Mouse (Mus musculus): ENCODE measurements around the gene Mettl18.
A peak's percentile ranks its signal among the peaks of the same experiment; 100 is the strongest.
"Not testable (repeated sequence)": the region's sequence is repeated elsewhere in the genome, so short reads cannot be mapped to it uniquely, and the experiment has no call there.

Gene Mettl18

DNA sequence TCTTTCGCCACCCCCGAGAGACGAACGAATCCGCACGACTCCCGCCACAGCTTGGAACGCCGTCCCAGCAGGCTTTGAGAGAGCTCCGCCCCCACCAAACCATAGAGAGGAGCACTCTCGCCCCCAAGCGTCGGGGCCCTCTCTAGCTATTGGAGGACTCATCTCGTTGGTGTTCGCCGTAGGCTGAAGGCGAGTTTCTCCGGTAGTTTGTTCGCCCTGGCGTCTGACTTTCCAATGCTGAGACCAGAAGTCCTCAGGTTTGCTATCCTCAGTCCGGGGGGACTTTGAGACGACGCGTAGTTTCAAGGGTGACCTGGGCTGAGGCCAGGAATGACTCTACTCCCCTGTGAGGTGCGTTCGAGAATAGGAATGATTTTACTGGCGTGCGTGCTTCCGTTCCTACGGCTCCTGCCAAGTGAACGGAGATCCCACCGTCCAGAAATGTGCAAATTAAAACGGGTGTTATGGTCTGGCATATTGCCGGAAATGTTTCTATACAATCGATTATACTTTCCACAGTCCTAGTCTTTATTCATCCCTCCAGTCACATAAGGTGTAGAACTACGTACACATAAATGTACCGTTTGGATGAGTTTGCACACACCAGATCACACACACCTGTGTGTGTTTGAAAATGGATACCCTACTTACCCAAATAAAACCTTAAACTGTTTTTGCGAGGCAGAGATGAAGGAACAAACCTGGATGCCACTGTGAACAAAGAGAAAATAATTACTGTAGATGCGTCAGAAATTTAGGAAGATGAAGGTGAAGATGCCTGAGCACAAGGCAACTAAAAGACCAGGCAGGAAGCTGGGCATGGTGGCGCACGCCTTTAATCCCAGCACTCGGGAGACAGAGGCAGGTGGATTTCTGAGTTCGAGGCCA lies at the start of gene Mettl18, which contains the start of gene BC055324:
TSS of gene Mettl18 (plus strand) at position 169 of the 888 bp plus-strand sequence.
TSS of gene BC055324 (minus strand) at position 76 of the 888 bp plus-strand sequence.
- DNase-seq, result peak; percentile 85

DNA sequence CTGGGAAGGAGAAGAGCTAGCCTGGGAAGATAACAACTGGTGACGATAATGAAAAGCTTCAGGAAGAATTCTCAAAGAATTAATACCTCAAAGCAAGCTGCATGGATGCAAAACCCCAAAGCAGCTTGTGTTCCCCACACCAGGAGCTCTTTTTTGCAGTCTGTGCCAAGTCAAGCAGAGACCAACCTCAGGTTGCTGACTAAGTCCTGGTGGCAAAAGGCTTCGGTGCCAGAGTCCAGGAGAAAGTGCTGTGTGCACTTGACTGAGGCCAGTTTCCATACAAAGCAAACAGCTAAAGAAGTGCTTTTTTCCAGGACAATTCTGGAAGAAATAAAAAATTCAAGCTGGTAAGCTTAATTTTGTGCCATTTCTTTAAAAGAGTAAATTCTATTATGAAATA lies 41.3 kb upstream of the Mettl18 start:
- DNase-seq, result no peak

DNA sequence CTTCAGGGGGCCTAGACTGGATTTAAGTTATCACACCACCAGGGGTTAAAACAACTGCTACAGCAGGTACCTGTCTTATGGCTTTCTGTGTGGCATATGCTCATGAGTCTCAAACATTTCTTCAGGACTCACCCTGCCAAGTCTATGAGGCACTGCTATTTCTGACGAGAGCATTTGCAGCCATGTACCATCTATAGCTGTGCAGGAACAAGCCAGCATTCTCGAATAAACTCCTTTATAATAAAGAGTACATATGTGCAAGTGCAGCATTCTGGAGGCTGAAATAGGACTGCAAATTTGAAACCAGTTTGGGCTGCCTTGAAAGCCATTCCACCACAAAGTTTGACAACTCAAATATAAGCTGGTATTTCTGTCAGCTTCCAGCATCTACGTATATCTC lies 36.7 kb upstream of the Mettl18 start:
- DNase-seq, result no peak

DNA sequence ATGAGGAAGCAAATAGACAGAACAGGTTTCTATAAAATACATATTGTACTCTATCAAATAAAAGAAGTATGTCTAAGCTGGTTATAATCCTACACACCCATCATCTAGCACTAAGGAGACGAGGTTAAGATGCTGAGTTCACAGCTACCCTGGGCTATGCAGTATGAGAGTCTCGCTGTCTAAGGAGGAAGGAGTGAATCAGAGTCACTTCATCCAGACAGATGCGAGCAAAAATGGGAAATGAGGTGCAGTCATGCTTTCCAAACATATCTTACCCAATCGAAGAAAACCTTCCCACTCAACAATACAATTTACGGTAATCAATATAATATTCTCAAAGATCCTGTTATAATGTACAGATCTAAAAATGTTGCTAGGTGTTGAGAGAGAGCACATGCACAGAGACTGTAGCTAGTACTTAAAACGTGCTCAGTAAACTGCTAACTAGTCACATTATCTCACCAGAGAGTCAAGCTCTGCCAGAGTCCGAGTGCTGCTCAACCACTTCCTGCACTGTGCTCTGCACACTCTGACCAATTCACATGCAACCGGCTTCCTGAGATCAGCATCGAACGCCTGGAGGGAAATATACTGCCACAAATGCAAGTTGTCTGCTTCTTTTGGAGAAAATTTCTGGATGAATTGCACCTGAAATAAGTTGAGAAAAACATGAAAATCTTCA lies 30.5 kb upstream of the Mettl18 start:
- no peak for DNase-seq

DNA sequence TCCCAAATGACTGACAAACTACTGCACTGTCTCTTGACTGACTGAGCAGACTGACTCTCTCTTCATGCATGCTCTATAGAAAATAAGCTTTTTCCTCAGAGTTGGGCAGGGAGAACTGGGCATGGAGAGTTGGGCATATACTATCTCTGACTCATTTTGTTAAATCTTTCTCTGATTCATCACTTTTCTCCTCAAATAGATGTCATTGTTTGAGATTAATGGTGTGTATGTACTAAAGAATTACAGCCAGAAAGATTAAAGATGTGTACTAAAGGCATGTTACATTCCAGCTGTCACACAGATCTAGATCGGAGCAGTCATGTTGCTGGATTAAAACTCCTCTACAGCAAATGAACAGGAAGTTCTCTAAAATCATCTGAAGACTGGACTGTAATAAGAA lies 20.2 kb upstream of the Mettl18 start:
- no peak for DNase-seq

DNA sequence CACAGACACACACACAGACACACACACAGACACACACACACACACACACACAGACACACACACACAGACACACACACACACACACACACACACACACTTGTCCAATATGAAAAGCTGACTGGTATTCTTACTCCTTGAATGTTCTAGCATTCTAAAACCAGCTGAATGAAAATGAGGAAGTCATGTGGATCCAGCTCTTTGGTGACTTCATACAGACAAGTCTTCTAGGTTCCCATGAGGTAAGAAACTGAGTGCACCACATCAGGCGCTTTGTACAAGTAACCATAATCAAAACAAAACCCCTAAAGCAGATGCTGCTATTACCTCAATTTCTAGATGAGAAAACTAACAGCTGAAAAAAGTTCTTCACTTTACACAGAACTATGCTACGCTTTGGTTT lies 19.6 kb upstream of the Mettl18 start:
- DNase-seq, result no peak

DNA sequence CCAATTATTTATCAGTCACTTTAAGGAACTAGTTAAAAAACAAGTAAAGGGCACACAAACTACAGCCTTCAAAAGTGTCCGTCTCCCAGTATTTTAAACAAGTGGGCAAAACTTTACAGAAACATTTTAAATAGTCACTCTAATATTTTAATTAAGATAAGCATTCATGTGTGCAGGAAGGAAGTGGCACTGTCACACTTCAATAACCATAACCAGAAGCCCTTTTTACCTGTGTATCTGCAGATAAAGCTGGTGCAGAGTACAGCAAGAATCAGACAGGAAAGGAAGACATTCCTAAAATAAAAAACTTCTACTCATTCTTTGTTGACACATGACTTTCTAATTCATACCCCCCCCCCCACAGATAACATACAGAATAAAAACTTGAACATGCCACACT lies 18.2 kb upstream of the Mettl18 start:
- DNase-seq, result no peak

DNA sequence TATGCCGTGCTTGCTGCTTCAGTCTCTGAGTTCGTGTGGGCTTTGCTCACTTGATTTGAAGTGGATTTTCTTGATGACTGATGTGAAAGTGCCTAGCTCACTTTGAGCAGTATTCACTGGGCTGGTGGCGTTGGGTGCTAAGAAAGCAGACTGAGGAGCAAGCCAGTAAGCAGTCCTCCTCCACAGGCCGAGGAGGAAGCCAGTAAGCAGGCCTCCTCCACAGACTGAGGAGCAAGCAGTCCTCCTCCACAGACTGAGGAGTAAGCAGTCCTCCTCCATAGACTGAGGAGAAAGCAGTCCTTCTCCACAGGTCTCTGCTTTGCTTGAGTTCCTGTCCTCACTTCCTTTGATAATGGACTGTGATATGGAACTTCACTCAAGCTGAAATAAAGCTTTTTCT lies 2.3 kb upstream of the Mettl18 start:
- DNase-seq, result no peak

DNA sequence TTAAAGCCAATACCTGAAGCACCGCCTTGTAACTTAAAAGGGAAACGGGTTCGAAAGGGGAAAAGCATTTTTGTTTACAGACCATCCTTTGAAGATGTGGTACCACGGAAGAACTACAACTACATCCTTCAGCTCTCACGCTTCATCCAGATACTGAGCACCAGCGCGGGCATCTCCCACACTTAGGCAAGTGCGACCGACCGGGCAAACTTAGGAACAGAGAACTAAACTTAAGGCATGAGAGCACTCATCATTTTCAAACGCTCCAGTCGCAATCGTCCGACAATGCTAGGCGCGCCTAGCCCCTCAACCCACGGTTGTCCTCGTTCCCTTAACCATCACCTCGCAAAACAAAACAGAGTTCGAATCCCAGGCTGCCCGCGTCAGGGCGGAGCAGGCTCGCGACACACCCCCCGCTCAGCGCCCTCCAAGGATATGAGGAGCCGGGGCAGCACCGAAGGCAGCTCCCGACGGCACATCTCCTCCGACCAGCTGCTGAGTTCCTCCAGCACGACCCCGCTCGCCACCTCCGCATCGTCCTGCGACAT lies 442 bp upstream of the Mettl18 start:
- no peak for DNase-seq

DNA sequence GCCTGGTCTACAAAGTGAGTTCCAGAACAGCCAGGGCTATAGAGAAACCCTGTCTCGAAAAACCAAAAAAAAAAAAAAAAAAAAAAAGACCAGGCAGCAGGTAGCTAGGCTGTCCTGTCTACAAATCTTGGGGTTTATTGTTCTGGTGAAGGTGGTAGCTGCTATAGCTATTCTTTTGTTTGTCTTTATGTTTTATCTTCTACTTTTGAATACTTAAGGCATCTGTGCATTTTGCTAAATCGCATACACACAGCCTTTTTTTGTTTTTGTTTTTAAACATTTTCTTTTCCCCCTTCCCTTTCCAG lies 872 bp downstream of the Mettl18 start:
- no peak for DNase-seq

DNA sequence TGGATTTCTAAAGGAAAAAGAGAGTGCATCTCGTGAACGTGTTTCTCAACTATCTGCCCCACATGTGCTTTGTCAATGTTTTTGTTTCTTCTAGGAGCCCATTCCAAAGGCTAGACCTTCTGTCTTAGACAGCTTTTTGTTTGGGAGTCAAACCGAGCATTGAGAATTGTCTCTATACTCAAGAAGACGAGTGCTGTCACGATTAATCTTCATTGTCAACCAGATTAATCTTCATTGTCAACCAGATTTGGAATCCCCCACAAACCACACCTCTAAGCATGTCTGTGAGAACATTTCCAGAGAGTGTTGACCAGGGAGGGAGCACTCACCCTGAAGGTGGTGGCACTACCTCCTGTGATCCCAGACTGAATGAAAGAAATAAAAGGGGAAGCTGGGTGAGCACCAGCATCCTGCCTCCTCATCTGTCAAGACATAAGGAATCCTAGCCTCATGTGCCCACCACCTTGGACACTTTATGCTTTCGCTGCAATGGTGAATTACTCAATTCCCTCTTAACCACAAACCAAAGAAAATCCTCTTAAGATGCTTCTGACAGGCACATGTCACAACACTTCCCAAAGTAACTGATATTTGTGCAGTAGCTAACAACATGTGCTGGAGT lies 7.3 kb downstream of the Mettl18 start:
- DNase-seq, result no peak

DNA sequence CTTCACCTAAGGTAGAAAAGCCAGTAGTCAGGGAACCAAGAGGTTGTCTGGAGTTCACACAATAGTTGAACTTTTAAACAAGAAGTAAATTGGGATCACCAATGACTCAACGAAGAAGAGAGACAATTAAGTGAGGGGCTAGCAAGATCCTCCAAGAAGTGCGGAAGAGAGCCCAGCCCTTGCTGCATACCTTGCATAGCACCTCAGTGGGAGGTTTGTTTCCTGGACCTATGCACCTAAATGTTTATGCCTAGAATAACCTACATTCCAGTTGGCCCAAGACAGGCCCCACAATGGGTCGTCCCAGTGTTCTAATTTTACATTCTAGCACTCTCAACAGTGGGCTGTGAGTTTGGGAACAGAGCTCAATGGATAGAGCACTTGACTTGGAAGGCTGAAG lies 9.6 kb downstream of the Mettl18 start:
- DNase-seq, result no peak

DNA sequence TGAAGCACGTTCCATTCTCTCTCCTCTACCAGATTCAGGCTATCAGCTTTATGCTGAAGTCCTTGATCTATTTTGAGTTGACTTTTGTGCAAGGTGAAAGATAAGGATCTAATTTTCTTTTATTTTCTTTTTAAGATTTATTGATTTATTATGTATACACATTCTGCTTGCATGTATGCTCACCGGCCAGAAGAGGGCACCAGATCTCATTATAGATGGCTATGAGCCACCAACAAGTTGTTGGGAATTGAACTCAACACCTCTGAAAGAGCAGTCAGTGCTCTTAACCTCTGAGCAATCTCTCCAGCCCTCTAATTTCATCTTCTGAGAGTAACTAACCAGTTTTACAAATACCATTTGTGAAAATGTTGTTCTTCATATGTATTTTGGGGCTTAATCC lies 14.5 kb downstream of the Mettl18 start:
- peak; percentile 23 for DNase-seq

DNA sequence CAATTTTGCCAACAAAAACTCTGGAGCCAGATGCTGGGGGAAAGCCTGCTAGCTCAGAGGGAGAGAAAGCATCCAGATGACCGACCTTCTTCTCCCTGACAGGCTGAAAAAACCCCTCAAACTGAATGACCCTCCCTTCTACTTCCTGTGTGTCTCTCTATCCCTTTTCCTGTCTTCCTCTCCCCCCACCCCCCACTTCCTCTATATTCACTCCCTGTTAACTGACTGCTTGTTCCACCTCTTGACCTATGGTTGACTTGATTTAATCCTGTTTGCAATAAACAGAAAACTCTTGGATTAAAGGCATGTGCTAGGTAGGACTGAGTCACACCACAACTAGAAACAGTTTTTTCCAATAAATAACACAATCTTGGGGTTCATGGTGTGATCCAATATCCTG lies 19.9 kb downstream of the Mettl18 start:
- DNase-seq, result no peak

DNA sequence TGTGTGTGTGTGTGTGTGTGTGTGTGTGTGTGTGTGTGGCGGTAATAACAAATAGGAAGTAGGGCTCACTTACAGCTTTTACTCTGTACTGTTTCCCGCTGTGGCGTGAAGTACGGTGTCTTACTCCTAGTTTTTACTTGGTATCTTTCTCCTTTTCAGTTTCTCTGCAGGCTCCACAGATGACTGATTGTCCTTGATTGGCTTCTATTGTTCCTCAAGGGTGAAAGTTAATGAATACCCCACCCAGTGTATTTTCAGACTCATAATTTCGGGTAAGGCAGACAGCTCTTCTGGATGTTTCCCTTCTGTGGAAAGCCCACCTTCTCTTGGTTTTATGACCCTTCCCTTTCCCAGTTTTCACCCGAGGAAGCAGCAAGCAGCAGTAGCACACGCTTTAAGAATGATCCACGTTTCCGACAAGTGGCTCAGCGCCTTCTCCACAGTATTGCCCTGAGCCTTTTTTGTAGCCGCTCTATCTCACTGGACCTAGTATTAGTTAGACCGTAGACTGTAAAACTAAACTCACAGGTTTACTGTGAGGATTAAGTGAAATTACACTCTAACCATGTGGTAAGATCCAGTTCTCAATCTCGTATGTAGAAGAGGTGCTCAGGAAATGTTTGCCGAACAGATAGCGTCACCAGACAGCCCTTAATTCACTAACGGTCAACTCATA lies 23.7 kb downstream of the Mettl18 start:
- no peak for DNase-seq

DNA sequence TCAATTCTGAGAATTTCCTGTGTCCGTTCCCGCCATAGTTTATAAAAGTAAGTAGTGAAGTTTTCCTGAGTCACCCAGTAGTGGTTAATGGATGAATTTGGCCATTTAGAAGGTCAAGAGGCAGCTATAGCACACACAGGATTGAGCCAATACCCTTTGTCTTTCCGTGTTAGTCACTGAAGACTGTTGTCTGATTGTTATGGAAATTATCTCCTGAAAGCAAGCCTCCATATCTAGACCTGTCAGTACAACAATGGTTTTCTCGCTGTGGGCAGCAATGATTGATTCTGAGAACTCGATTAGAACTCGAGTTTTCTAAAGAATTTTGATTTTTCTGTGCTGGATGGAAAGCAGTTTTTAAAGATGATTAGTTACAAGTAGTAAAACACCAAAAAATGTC lies 25.1 kb downstream of the Mettl18 start:
- no peak for DNase-seq

DNA sequence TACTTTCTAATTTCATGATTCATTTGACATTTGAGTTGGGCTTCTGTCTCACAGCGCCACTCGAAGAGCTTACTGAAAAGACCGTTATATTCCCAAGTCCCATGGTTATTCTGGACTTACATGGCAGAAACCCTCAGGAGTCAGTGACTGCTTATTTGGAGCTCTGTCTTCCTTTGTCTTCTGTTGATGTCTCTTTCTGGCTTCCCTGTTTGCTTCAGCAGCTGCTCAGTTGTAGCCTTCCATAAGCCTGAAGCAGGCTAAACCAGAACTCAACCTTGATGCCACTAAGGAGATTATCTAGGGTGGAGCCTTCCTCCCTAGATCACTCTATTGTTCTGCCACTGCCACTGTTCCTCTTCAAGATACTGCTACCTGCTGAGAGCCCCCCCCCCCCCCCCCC lies 26.1 kb downstream of the Mettl18 start:
- DNase-seq, result not testable (repeated sequence)

DNA sequence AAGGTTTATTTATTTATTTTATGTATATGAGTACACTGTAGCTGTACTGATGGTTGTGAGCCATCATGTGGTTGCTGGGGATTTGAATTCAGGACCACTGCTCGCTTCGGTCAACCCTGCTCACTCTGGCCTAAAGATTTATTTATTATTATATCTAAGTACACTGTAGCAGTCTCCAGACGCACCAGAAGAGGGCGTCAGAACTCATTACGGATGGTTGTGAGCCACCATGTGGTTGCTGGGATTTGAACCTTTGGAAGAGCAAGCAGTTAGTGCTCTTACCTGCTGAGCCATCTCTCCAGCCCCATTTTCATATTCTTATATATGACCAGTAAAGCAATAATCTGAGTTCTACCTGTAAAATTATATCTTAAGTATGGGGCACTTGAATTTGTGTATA lies 27.4 kb downstream of the Mettl18 start:
- DNase-seq, result not testable (repeated sequence)

DNA sequence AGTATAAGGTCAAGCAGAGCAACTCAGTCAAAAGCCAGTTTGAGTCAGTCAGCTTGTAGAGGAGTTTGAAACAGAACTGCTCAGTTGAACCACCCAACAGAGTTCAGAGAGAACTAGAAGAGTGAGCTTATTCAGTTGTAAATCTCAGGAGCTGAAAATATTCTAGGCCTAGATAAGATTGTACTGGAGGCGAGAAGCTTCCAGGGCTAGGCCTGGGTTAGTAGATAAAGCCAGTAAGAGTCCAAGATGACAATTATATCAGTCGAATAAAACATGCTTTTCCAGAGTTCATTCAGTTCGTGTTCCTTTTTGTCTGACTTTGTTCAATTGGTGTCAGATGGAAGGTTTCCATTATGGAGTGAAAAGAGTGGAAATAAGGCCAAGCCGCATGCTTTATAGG lies 31.0 kb downstream of the Mettl18 start:
- DNase-seq, result no peak

DNA sequence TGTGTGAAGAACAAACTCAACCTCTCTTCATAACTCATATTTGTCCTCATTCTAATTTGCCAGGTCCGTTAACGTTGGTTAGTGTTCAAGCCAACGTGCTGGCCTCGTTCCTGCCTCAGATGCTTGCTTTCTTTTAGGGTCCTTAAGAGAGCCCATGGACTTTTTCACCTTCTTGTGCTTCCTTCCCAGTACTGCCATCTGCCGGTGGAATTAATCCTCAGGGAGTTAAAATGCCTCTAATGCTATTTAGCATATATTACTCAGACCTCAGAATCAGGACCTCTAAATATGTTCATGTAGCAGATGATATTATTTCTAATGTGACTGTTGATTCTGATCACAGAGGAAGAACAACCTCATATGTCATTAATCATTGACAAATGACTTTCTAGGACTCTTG lies 32.7 kb downstream of the Mettl18 start:
- peak; percentile 16 for DNase-seq

DNA sequence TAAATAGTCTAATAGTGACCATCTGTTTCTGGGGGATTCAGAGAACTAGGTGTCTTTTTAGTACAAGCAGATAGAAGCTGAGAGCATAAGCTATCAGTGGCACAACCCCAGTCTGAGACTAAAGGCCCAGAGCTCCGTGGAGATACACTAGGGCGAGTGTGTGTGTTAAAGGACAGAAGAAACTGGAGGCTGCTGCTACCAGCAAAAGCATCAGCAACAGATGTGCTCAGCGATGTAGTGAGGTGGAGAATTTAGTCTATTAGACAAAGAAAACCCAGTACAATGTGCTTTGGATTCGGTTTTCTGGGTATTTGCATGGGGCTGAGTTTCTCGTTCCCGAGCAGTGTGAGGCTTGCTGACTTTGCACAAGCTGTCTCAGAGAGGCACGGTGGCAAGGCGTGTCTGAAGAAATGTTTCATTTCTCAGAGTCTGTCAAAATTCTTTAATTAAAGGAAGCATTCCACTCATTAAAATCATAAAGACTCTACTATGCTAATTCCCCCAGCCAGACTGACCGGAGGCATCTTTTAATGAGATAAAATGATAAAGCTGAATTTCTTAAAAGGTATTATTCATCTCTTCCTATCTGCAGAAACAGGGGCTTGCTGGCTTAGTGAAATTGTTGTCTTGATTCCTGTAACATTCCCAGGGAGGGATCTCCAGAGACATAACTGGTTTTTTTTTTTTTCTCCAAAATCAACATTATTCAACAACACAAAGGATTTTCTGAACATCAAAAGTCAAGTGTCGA lies 45.9 kb downstream of the Mettl18 start:
- DNase-seq, result no peak

DNA sequence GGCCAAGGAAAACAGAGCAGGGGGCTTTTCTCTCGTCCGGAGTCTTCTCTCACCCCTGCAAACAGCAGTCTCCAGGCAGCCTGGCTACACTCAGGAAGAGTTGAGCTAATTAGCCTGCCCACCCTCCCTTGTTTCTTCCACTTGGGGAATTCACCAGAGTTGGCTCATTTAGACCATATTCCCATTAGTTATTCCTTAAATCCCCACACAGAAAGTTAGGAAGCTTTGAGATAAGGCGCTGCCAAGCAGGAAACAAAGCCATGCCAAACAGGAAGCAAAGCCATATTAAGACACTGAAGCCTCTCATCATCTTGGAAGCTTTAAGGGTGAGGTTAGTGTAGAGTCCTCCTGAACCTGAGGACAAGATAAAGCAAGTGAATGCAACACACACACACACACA lies 48.9 kb downstream of the Mettl18 start:
- no peak for DNase-seq

Measured in right cerebral cortex, postnatal 14 days (tissue).